Mouse (Mus musculus) testis, adult 2 months (tissue): ENCODE measurements at regions not wholly inside any gene's neighbourhood (a gene's known extent, or its start where the extent isn't known, plus 50 kb on each side); places are given as distances from the start of the nearest gene placed in this dataset.

ENCODE experiments used
- CTCF ChIP-seq: fragments of 200-500 bp; IDR thresholded peaks from 2 replicates; pipeline ENCODE4 v1.5.1; 2012; ENCODE audit warnings: low read depth, mild to moderate bottlenecking, inconsistent platforms, low read length, moderate library complexity; ENCODE audit not compliant: control insufficient read depth, insufficient read depth, insufficient replicate concordance
- POLR2A ChIP-seq: fragments of 200-500 bp; IDR thresholded peaks from 2 replicates; pipeline ENCODE4 v1.6.1; 2012; ENCODE audit warnings: low read depth, mild to moderate bottlenecking, inconsistent platforms, low read length, moderate library complexity; ENCODE audit not compliant: control insufficient read depth

DNA sequence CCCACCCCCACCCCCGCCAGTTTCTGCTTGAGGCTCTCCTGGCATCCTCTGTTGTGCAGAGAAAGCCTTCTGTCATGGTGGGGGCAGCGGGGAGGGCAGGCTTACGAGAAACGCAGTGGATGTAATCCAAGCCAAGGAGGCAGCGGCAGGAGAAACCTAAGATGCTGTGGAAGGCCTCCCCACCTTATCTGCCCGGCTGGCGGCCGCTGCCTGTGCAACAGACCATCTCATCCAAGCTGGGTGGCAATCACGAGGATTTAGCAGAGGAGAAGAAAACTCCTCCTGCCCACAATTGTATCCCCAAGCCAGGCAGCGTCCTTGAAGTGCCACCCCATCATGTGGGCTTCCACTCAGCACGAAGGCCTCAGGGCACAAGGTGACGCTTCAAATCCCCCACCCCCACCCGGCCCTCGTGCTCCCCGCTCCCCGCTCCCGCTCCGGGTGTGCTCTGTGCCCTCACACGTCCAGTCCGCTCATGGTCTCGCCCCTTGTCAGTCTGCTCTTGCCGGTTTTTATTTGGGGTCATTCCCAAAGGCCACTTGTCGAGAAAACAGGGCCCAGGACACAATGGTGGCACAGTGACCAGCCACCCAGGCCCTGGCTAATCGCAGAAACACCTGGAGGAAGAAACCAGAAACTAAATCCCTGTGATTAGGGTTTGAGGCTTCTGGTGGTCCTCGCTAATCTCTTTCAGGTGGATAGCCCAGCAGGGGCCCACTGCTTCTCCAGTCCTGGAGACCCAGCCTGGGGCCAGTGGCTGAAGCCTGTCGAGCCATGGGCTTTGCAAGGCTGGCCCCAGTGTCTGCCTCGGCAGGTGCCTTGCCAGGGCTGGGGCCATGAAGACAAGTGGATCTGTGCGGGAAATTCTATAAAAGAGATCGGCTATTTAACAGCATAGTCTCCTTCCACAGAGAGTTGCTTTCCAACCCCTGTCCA, 58.6 kb upstream of the Gsc start:
- TF ChIP-seq CTCF (no peak), POLR2A (no peak)
